Mouse (Mus musculus): ENCODE measurements around the gene Pou6f2.

Pou6f2 gene

DNA sequence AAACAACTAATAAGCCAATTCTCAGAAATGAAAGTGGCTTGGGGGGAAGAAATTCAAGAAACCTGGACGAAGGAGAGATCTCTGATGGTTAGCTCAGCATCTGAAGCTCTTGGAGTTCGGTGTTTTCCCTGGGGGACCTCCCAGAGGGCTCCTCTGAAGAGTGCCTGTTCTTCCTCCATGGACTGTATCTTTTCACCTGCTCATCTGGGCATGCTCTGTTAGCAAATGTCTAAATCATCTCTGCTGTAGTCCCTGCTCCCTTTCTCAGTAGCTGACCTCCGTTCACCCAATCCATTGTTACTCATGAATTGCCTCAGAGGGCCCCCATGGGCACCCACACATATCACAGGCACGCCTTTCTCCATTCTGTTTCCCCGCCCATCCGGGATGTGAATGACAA, at the start of gene Pou6f2:
TSS of gene Pou6f2 (minus strand) at position 101 of the 400 bp plus-strand sequence.
- DNase-seq, result no peak

DNA sequence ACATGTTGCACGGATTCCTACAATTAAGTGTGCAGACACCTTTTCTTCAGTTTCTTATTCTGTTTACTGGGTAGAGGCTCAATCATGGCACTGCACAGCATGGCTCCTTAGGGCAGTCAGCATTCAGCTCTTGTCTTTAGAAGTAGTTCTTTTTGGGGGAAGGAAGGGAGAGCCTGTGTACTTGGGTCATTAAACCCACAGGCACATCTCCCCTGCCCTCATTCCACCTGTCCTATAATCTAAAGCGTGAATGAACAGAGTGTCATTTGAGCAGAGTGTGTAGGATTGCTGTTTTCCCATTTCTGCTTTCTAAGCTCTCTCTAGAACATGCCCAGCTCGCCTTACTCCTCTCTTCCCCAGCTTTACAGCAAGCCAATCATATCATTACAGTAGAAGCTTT, 42.4 kb upstream of the Pou6f2 start:
- DNase-seq, result no peak

DNA sequence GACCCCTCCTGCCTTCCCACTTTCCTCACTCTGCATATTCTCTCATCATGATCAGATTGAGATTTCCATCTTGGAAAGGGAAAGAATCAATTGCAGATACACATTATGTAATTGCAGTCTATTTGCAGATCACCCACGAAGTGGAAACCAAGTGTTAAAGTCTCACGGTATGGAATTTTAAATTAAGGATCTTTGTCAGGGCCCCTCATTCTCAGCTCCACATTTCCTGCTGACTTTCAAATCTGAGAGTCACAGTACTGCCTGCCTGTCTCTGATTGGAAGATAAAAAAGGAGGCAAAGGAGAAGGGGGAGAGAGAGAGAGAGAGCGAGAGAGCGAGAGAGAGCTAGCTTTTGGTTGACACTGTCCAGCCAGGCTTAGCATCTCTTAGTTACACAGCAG, 9.8 kb downstream of the Pou6f2 start:
- DNase-seq, result no peak

DNA sequence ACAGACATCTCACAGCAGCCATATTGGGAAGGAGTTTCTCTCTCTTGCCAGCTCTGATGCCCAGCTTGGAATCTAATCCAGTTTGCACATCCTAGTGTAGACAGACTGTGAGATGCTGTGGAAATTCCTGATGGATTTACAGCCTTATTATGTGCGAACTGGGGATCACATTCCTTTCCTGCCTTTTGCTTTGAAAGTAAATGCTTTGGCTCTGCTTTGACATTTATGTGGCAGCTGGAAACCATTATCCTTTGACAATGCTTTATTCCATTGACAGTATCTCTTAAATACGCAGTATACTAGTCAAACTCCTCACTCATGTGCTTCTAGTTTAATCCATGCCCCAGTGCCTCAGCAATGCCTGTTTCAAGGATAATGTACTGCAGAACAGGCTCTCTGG, 34.1 kb downstream of the Pou6f2 start:
- no peak for DNase-seq

DNA sequence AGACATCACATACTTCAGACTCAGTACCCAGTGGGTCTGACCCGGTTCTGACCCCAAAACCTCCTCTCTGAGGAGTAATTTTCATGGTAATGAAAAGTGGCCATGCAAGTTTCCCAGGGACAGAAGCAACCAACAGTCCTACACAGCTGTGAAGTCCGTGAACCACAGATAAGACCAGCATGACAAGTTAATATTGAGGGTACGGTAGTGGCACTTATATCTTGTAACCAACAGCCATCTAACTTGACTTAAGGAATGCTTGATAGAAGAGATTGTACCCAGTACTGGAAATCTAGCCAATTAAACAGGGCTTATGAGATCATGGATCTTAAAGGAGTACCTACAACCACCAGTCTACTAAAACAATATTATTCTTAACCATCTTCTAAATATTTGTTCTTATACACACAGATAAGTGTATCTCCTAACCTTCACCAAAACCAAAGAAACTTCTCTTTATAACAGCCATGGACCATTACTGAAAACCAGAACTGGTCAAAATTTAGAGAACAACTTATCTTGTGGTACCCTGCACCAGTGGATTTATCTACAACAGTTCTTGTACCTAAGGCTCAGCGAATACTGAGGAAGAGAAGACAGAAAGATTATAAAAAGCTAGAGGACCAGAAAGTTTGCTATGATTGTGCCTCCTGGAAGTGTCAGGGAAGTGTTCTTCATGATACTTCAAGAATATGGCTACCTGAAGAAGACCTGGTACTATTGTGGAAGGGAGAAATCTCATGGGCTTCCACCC, 52.7 kb downstream of the Pou6f2 start:
- DNase-seq, result no peak

DNA sequence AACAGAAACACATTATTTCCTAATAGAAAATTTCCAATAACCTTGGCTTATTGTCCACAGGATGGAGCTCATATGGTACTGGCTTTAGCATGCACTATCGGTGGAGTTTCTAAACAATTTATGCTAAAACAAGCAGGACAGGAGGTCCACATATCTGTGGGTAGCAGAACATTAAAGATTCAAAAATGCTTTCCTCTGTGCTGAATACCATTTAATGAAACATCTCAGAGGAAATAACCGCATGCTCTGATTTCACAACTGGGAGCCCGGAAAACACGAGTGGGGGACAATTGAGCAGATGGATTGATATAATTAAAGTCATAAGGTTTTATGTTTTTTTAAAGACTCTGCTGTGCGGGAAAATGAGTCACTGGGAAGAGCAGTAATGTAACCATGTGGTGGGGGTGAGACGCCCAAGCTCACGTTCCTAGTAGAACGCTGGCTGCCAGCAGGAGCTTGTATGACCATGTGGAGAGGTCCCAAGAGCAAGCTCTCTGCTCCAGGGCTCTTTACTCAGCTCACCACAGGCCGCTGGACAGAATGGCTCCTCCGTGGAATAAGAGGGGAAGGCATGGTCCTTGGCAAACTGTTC, 58.5 kb downstream of the Pou6f2 start:
- DNase-seq, result no peak

DNA sequence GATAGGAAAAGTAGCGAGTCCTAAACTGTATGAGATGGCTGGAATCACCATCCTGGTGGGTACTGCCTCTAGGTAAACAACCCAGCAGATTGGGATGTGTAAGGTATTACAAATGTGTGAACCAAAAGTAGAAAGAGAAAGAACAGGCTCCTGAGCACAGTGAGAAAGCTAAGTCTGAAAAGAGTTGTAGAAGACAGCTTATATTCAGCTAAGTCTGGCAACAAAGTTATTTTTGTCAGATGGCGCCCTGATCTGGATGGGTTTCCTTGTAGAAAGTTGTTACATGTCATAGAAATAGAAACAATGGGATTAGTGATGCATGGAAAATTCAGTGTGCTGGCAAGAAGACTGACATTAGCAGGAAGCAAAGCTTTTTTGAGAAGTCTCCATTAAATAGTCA, 59.5 kb downstream of the Pou6f2 start:
- no peak for DNase-seq

DNA sequence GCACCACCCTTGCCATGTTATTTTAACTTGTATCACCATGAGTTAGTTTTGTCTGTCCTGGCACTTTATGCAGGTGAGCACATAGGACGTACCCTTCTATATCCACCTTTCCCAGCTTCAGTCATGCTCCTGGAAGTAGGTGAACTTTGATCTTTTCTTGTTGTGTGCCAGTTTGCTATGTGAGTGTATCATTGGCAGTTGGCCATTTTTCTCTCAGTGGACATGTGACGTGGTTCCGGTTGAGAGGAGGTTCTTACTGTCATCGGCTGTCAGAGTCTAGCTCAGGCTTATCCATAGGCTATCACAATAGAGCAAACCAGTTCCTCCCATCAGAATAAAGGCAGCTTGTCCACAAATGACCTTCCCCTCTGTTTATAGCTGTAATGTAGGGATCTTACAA, 63.5 kb downstream of the Pou6f2 start:
- no peak for DNase-seq

DNA sequence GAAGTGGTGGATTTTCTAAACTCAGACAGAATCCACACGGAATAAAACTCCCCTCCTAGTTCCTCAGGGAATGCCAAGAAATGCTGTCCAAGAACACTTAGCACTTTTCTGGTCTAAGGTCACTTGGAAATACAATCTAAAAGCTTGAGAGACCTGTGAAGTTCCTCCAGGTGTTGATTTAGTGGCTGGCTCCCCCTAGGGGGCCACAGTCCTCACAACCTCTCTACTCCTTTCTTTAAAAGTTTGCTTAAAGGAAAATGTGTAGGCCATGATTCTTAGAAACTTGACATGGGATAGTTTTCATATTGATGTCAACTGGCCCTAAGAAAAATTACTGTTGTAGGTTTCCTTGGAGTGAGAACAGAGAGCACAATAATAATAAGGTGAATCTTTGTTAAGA, 64.9 kb downstream of the Pou6f2 start:
- DNase-seq, result no peak

DNA sequence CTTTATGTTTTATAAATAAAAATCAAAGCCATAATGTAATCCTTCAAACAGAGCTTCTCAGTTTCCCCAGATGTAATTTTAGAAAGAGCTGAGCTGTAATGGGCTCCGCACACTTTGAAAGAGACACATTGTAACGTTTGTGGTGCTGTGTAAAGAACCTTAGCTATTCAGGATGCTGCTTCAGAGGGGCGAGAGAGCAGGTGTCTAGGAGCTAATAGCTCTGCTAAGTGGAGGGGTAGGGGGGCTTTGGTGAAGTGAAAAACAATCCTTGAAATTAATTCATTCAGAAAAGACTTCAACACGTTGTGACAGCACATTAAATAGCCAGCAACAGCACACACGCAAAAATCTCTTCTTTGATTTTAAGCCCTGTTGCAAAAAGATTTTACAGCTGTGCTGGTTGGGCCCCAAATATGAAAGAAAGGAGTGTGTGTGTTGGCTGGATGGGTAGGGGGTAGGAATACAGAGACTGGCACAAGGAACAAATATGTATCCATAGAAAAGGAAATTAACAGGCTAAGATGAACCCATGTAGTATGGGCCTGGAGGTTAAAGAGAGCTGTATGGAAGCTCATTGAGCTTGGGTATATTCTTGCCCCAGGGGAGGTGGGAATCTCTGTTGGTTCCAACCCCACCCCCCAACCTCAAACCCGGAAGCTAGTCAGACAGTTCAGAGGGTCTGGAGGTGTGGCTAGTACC, 73.4 kb downstream of the Pou6f2 start:
- DNase-seq, result no peak

DNA sequence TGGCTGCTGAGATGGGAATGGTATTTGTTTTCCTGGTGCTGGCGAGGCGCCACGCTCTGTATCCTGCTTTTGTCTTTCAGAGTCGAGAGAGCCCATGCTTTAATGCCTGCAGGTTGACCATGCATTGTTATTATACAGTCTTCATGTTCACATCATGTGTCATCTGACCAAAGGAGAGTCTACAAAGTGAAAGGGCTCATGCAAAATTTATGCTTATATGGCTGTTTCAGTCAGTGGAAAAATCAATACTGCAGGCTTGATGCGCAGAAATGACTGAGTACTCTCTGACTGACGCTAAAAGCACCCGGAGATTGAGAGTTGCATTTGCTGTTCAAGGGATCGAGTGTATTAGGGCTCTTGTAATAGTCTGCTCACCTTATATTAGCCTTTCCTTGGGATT, 74.1 kb downstream of the Pou6f2 start:
- DNase-seq, result no peak

DNA sequence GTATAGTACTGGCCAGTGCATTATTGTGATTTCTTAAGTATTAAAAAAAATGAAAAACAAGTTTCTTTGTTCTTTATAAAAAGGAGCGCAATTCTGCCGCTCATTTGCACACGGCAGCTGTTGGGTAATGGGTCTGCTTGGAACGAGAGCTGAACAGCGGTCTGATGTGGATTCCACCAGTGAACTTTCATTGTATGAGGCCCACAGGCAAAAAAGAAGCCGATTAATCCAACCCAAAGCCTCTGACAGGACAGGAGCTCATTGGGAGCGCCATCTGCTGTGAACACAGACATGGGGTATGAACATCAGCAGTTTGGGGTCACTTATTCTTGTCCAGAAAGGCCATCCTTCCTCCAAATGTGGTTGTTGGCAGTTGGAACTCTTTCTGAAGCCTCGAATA, 84.9 kb downstream of the Pou6f2 start:
- DNase-seq, result no peak

DNA sequence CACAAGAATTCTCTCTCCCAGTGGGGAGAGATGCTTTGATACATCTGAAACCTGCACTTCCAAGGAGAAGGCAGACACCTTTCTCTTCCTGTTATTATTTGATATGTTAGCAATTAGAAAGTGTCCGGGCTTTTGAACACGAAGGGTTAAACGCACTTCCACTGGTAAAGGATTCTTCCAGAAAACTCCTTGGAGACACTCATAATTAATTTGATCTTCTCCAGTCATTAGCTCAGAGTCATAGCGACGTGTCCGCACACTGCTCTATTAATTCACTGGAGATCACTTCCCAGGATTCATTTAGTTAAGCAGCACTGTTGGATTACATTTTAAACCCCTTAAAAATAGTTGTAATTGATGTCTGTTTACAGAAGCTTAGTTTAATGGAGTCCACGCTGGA, 88.5 kb downstream of the Pou6f2 start:
- no peak for DNase-seq

DNA sequence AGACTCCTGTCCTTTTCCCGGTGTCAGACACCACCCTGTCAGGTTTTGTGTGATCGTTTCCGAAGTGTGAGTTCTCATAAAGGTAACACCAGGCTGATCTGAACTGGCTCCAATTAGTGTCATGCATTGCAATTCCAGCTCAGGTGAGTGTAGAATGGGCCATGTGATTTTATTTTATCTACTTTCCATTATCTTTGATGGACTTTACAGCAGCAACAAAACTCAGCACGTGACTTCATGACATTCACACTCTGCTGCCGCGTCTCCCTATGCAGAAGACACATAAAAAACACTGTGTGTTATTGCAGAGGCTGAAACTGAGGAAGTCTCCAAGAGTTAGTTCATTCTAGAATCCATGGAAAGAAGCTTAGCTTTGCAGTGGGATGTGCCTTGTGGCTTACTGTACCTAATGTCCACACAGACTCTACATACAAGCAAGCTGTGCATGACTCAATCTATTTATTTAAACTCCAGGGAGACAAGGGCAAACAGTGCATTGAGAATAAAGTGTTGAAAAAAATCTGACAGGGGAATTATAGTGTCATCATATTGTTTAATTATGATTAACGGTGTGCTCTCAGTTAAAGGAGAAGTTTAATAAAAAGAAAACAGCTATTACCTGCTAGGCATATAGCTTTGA, 90.9 kb downstream of the Pou6f2 start:
- no peak for DNase-seq

DNA sequence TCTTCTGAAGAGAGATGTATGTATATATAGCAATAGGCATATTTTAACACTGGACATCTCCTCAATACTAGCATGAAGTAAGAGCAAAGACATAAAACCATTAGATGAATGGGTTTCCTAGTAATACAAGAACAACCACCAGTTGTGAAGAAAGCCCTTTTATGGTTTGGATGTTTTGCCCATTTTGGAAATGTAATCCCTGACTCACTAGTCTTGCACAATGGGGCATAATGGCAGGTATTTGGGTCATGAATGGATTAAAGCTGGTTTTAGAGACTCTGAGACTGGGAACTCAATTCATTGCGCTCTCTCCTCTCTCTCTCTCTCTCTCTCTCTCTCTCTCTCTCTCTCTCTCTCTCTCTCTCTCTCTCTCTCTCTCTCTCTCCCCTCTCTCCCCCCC, 97.5 kb downstream of the Pou6f2 start:
- DNase-seq, result no peak

DNA sequence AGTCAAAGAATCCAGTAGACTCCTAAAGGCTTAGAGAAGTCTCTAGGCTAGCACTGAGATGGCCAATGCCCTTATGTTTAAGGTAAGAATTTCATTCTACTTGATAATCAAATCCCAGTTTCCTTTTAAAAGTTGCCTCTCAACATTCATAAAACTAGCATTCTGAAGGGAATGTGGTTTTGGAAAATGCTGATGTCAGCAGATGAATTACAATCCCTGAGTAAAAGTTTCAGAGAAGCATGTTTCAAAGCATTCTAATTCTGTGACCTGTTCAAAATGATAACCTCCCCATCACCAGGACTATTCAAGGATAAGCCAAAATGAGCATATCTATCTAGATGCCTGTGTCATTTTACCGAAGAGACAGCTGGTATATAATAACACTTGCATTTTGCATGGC, 104.0 kb downstream of the Pou6f2 start:
- no peak for DNase-seq

DNA sequence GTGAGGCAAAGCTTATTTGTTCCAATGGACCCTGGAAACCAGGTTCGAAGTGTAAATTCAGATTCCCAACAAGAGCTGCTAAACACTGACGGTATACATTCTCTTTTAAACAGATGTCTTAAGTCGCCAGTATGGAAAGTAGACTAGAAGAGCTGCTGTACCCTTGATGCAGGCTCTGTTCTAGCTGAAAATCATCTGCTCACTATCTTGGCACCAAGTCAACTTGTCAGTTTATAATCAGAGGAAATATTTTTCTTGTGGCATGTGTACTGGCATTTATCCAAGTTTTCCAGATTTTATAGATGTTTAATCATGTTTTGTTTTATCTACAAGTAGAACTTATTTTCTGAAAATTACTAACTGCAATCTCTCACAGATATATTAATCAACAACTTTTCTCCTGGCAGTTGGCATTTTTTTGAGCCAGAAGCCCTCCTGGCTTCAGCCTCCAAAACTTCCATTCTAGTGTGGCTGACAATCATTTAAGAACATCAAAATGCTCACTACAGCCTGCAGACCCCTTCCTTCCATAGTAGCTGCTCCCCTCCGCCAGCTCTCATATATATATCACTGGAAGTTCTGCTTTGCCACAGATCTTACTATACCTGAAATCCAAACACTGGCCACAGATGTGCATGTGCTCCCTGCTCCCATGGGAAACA, 107.1 kb downstream of the Pou6f2 start:
- no peak for DNase-seq

DNA sequence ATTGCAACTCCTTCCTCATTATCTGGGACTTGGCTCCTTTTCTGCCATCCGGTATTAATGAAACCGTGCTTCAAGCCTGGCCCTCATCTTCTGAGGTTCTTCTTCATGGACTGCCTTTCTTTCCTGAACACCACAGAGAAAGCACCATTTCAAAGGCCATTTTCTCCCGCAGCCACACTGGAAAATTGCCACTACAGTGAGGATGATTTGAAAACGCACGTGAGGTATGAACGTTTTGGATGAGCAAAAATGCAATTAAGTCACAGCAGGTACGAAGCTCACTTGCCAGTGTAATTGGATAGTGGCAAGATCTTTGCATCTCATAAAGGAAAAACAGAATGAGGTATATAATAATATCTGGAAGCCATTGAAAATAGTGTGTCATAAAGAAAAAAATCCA, 110.0 kb downstream of the Pou6f2 start:
- DNase-seq, result no peak

DNA sequence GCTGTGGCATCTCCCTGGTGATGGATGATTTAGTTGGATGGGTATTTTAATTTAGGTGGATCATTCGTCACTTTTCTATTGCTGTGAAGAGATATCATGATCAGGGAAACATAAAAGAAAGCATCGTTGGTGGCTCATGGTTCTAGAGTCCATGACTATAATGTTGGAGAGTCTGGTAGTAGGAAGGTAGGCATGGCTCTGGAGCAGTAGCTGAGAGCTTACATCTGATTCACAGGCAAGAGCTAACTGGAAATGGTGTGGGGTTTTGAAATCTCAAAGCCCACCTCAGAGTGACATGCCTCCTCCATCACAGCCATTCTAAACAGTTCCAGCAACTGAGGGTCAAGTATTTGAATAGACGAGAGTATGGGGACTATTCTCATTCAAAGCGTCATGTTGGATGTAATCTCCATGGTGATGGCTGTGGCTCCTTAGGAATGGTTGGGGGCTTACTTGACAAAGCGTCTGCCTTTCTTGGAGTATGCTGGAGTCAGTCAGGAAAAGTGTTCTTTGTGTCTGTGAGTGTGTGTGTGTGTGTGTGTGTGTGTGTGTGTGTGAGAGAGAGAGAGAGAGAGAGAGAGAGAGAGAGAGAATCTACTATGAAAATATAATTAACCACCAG, 115.0 kb downstream of the Pou6f2 start:
- DNase-seq, result no peak

DNA sequence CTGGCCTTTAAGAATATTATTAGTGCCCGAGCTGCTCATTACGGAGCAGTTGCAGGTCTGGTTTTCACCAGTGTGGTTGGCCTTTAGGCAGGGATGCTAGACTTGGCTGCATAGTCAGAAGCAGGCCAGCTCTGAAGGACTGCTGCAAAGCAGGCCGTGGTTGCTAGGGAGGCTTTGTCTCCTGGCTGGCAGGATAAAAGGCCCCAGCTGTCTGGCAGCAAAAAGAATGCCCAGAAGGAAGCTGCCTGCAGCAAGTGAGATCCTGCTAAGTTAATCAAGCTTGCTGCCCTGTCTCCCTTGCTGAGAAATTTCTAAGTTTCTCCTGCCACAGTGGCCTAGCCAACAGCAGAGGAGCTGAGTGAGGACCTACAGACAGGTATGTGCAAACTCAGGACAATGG, 116.4 kb downstream of the Pou6f2 start:
- no peak for DNase-seq

DNA sequence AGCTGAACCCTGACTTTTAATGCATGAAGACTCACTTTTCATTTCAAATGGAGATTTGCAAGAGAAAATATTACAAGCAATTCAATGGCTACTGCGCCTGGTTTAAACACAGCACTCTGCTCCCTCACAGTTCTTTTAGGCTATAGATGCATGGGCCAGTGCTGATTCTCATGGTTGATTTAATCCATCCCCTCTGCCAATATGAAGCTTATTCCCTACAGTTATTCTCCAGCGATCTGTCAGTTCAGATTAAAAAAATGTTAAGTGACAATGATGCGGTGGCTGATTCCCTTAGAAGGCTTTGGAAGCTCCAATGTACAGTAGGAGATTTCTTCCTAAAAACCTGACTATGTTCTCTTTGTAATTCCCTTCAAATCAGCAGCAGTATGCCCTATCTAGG, 144.4 kb downstream of the Pou6f2 start:
- no peak for DNase-seq

DNA sequence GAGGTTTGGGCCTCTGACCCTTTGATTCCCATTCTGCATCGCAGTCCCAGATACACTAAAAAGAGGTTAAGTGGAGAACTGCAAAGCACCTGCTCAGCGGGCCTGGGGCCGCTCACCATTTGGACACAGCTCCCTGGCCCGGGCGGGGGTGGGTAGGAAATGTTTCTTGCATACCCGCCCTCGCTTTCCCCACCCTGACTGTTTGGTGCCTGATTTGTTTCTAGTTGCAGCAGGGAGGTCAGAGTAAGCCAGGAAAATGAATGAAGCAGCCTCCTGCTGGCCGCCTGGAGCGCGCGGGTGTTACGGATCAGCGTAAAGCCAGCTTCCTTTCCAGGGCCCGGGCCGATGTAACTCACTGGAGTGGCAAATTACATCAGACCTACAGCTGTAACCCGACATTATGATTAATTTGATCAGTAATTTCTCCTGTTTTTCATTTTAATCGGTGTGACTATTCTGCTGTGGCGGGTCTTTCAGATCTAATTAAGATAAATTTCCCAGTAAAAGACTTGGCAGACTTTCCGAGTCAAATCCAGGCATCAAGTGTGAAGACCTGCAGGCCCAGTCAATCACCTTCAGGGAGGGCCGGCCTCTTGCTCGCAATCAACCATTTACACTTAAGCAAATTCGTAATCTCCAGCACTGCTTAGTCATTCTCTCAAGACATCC, 178.8 kb downstream of the Pou6f2 start:
- DNase-seq, result peak; percentile 3
